Mouse (Mus musculus): Measurements from ENCODE around the gene Cacna1g.

Gene Cacna1g

GRCm38 (mm10) chr11:94362101-94362500, 111.9 kb downstream of the Cacna1g start:
- no peak for DNase-seq (ENCODE audit: low spot score in 2 of 2)

DNA sequence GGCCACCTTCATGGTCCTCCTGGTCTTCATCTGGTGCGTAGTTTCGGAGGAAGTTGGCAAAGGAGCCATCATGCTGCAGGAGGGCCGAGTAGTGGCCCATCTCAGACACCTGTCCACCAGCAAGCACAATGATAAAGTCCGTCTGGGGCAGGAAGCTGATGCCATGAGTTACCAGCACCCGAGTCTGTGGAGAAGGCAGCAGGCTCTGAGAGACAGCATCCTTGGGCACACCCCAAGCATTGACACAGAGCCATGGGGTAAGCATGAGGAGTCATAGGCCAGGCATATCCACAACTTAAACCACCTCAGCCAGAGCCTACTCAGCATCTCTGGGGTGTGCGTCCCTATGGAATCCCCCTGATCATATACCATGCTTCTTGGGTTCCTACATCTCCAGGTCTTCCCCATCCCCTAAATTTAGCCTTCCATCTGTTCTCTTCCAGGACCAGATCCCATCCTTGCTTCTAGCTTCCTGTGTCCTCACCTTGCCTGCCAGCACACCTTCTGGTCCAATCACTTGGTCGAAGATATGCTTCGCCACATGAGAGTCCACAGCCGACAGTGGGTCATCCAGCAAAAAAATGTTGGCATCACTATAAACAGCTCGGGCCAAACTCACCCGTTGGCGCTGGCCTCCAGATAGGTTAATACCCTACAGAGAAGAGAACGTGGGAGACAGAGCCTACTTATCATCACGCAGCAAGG, 112.7 kb downstream of the Cacna1g start:
- DNase-seq (ENCODE audit: low spot score in 2 of 2), result no peak

GRCm38 (mm10) chr11:94359168-94359567, 114.8 kb downstream of the Cacna1g start:
- no peak for DNase-seq (ENCODE audit: low spot score in 2 of 2)

Measured in spleen, postnatal 4 days (tissue).